Mouse (Mus musculus): ENCODE results near the gene Gramd2.

DNA sequence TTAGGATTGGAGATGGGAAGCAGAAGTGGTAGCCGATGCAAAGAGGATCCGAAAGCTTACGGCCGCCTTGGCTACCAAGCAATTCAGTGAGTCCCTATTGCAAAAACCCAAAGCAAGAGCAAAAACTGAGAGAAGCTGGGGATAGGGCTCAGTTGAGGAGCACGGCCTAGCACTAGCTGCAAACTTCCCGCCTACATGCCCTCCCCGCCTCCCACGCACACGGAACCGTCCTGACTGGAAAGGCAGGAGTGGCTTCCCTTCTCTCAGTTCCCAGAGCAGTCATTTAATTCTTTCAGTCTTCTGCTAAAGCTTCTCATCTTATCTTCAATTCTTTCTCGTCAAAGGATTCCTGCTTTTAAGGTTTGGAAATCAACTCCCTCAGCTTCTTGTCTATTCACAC is 69.0 kb downstream of the Gramd2 start:
- no peak for TF ChIP-seq POLR2A (IDR thresholded peaks at IDR 0.05; ENCODE audit: borderline replicate concordance, low read depth, low read length)
- no peak for TF ChIP-seq CTCF (IDR thresholded peaks at IDR 0.05; ENCODE audit: low read depth, low read length)
